Mouse (Mus musculus) frontal cortex, postnatal 25 days (tissue): ENCODE measurements around the gene Knop1.

Source experiments
- DNase-seq, 2 experiments: peaks; one replicate each; pipeline ENCODE4 v3.0.0; 2022; ENCODE audit warnings: low spot score in 2 of 2

Knop1 gene

GRCm38 (mm10) chr7:118848796-118849195 is 7.3 kb downstream of the Knop1 start:
- no peak for DNase-seq

DNA sequence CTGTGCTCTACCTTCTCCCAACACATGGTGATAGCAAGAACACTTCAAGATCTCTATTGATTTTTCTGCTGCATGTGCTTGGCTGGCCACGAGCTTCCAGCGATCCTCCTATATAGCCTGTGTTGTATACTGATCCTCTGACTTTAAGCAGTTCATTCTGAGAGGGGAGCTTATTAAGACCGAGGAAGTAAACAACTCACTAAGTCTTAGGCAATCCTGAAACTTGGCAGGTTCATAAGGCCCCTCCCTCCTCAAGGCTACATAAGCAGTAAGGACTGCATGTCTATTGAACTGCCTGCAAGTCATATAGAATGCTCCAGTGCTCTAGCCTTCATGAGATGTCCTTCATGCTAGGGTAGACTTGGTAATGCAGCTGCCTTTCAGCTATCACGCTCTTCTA is 9.7 kb downstream of the Knop1 start:
- DNase-seq: no peak

DNA sequence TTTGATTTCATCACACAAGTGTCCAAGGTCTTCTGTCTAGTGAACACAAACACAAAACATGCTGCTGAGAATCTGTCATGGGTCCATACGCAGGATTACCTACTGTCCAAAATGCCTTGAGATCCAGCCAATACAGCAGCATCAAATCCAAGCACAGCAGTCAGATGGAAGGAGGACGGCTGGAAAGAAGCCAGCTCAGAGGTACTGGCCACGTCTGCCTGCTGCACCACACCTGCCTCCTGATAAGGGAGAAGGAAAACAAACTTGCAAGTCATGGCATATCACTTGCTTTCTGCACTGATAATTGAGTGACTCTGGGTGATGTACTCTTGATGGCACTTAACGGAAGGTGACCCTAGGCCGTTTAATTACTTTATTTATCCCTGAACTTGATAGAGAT is 10.9 kb downstream of the Knop1 start:
- no peak for DNase-seq

GRCm38 (mm10) chr7:118842938-118843337 is 13.1 kb downstream of the Knop1 start:
- DNase-seq: no peak

DNA sequence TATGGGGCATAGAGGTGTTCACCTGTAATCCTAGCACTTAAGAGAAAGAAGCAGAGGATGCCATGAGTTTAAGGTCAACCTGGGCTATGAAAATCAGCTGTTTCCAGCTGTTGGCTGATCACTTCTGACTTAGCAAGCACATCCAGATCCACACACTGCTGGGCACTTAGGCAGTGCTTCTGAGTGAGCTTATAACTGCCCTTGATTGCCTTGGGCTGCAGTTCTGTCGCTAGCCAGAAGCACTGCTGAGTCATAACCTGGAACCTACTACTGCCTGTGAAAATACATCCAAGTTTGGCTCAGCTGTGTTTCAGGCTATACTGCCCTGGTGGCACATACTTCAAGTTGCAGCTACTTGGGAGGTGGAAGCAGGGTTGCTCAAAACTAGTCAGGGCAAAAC is 14.3 kb downstream of the Knop1 start:
- DNase-seq: no peak

- DNase-seq: no peak
Measured at GRCm38 (mm10) chr7:118841030-118841745, 14.9 kb downstream of the Knop1 start.

DNA sequence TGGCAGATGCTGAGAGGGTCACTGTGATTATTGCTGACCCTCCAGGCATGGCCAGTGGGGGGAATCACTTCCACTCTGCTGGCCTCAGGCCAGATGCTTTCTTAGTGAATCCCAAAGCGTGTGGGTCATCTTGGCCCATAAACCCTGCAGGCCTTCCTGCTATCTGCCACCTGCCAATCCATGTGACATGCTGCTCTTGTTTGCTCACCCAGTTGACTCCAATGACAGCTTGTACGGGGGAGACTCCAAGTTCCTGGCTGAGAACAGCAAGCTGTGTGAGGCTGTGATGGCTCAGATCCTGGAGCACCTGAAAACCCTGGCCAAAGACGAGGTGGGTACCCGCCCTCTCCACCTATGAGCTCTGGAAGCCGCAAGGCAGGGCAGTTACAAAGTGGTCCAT is 18.2 kb downstream of the Knop1 start:
- DNase-seq: no peak

GRCm38 (mm10) chr7:118827975-118828416 is 28.1 kb downstream of the Knop1 start:
- DNase-seq: no peak

GRCm38 (mm10) chr7:118824451-118824850 is 31.6 kb downstream of the Knop1 start:
- DNase-seq: no peak

- no peak for DNase-seq
Measured at GRCm38 (mm10) chr7:118821887-118822556, 34.0 kb downstream of the Knop1 start.

- no peak for DNase-seq
Measured at GRCm38 (mm10) chr7:118821356-118821755, 34.7 kb downstream of the Knop1 start.

GRCm38 (mm10) chr7:118819666-118820065 is 36.4 kb downstream of the Knop1 start:
- no peak for DNase-seq

DNA sequence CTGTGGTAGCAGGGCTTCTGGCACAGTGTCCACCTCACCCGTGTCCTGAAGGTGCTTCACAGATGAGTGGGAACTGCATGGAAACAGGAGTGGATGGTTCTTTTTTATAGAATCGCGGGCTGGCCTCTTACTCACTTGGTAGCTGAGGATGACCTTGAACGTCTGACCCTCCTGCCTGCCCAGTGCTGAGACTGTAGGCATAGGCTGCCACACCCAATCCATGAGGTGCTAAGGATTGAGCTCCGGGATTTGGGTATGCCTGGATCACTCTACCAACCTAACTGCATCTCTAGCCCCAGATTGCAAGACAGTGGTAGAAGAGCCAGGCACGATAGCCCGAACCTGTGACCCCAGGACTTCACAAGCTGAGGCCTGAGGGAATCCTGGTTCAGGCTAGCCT is 38.3 kb downstream of the Knop1 start:
- DNase-seq: no peak

DNA sequence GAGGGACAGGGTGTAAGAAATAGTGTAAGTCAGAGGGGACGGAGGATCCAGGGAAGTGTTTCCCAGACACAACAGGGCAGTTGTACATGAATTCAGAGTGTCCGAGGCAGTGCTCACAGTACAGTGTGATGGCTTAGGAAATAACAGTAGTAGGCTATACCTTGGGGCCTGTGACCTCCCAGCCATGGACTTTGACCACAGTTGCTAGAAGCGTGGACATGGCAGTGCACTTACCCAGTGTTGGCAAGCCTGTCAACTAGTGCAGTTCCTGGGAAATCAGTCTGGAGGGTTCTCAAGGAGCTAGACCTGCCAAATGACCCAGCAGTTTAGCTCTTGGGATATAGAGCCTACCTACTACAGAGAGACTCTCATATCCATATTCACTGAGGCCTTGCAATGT is 39.8 kb downstream of the Knop1 start:
- DNase-seq: no peak

GRCm38 (mm10) chr7:118813592-118813991 is 42.5 kb downstream of the Knop1 start:
- DNase-seq: no peak

DNA sequence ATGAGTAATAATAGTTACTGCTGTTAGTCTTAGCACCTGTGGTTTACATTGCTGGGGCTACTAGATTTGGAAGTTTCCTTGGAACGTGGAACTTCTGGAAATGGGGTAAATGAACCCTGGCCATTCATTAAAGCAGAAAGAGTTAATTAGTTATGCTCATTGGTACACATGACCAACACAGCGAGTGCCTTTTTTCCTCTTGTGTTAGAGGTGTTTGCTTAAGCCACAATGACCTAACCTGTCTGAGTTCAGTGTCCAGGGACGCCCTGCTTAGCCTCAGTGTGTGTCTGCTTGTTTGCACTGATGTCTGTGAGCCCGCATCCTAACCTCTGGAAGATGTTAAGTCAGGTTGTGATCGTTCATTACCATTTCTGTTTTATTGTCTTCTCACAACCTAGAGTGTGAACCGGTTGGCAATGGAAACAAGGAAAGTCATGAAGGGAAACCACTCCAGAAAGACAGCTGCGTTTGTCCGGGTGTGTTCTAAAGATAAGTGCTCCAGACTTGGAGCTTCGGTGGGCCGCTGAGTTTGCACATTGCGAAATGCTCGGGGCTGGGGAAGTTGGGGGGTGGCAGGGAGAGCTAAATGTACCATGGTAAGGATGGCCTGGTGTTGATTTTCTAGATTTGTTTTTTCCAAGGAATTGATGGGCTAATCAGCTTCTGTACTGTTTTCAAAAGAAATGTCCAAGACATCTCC is 44.5 kb downstream of the Knop1 start:
- DNase-seq: no peak

DNA sequence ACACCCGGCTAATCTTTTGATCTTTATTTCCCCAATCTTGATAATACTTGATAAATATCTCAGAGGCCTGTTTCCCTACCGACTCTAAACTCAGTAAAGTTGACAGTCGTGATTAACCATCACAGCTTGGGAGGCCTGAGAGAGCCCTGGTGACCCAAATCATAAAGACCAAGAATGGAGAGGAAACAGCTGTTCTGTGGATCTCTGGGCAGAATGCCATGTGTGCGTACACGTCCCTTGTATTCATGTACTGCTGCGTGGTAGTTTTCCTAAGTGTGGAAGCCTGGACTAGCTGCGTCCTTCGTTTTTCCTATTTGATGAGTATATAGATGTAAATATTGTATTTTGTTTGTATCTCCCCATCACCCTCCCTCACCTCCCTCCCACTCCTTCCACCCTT is 48.2 kb downstream of the Knop1 start:
- no peak for DNase-seq

DNA sequence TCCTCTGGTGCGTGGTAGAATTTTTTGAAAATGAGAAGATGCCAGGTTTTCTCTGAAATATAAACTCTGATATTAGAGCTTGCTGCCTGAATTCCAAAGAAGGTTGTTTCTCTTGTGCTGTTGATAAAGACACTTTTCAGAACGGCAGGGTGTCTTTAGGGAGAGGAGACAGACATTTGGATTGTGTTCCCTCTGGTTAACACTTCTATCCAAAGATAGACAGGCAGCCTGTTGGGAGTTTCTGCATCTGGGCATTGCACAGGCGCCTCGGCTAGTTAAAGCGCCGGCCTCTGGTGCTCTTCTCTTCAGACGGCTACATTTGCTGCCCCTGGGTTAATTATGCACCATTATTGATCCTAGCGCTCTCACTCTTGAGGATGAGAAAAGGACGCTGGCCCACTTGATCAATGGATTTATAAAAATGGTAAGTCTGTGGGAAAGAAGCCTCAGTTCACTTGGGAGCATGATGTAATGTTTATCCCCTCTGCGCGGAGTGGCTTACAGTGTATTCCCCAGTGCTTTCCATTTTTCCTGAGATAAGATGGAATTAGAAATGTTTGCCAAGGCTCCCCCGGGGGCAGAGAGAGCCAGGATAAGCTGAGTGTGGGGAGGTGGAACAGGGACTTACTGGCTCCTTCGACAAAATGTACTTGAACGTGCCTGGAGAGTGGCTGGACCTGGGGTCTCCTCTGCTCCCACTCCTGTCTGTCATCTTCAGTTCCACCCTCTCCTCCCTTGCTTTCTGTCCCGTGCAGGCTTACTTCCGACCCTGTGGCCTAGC is 49.2 kb downstream of the Knop1 start:
- no peak for DNase-seq

- DNase-seq: no peak
Measured at GRCm38 (mm10) chr7:118803425-118803824, 52.6 kb downstream of the Knop1 start.

GRCm38 (mm10) chr7:118801791-118802190 is 54.3 kb downstream of the Knop1 start:
- DNase-seq: no peak

GRCm38 (mm10) chr7:118800112-118800734 is 55.8 kb downstream of the Knop1 start:
- DNase-seq: no peak
